Mouse (Mus musculus): Measurements from ENCODE around the gene Gm20388. TPM values are rescaled to one million over a fixed set of nuclear protein-coding genes. Genes with fewer than 3 reads are reported as not detected.

Gene Gm20388
- polyA plus RNA-seq, 1 experiment from 2014 or later: 2.5 TPM

DNA sequence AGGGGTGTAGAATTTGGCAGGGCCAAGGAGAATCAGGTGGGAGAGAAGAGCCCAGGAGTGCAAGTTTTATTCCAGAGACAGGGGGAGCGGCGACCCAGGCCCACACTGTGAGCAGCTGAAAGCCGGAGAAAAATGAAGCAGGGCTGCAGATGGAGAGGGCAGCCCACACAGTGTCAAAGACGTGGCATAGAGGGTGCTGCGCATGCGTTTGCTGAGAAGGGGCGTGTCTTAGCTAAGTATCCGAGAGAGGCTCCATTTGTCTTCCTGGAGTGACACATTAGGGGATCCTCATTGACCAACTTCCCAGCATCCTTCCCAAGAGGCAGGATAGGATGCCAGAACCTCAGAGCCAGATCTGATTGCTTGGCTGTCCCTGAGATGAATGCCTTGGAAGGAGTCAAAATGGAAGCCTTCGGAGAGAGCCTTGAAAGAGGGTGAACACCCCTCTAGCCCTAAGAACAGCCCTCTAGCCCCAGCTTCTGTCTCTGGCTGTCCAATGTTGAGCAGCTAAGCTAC is 96.1 kb downstream of the Gm20388 start:
- 43% methylated on average over 9 of the region's 9 CpGs for WGBS
- peaks cover 63% of the 10 kb centered on the region for H3K4me1 ChIP-seq
- peak overlapping the region; percentile 73 for H3K27ac ChIP-seq
- no peaks in the 10 kb centered on the region for H3K9me3 ChIP-seq (replicated peaks)
- no peaks in the 10 kb centered on the region for H3K36me3 ChIP-seq
- DNase-seq (ENCODE audit: low spot score): no peak
- no peak overlapping the region for H3K4me3 ChIP-seq
- H3K27me3 ChIP-seq (ENCODE audit: low read depth, poor library complexity, severe bottlenecking): peaks cover 8% of the 10 kb centered on the region; the same call in 1 of the 2 replicates

GRCm38 (mm10) chr8:120007178-120007577 is 96.5 kb downstream of the Gm20388 start:
- DNase-seq (ENCODE audit: low spot score): no peak
- WGBS: 82% methylated on average over 9 of the region's 9 CpGs
- Histone ChIP-seq H3K4me3 (no peak overlapping the region), H3K9me3 (replicated peaks) (no peaks in the 10 kb centered on the region), H3K27me3 (ENCODE audit: low read depth, poor library complexity, severe bottlenecking) (peaks cover 8% of the 10 kb centered on the region; the same call in 1 of the 2 replicates), H3K4me1 (peaks cover 61% of the 10 kb centered on the region), H3K36me3 (no peaks in the 10 kb centered on the region), H3K27ac (peak overlapping the region; percentile 73; the same call in 1 of the 2 replicates)

DNA sequence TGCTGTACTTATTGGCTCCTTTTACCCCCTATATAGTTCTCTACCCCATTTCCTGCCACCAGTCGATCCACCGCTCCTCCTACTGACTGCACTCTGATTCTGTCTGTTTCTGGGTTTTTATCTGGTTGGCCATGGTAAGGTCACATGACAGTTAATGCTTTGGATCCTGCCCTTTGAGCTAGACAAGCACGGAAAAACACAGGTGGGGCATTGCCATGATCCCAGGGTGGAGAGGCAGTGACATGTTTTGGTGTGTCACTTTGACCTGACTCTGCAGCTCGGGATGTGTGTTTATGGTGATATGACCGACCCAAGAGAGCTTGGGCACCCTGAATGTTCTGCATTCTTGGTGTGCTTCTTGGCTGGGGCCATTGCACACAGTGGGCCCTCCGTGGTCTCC is 98.6 kb downstream of the Gm20388 start:
- Histone ChIP-seq H3K4me3 (no peak overlapping the region), H3K27ac (no peak overlapping the region), H3K4me1 (peaks cover 59% of the 10 kb centered on the region), H3K9me3 (replicated peaks) (no peaks in the 10 kb centered on the region), H3K27me3 (ENCODE audit: low read depth, poor library complexity, severe bottlenecking) (peaks cover 11% of the 10 kb centered on the region; the same call in 1 of the 2 replicates), H3K36me3 (no peaks in the 10 kb centered on the region)
- WGBS: 74% methylated on average over 6 of the region's 6 CpGs
- no peak for DNase-seq (ENCODE audit: low spot score)

DNA sequence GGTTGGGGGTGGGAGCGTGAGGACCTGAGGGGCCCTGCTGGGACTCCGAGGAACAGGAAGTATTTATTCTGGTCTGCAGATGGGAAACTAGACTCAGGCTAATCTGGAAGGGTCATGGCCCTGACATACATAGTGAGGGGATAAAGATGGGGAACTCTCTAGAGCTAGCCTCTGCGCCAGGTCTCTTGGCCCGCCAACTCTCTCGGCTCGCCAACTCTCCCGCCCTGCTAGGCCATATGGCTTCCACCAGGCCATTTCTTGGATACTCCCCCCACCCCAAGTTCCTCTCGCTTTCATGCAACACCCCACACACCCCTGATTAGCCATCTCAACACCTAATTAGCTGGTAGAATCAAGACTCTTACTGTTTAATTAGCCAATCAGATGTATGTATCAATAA is 101.8 kb downstream of the Gm20388 start:
- 84% methylated on average over 8 of the region's 8 CpGs for WGBS
- no peaks in the 10 kb centered on the region for H3K9me3 ChIP-seq (replicated peaks)
- DNase-seq (ENCODE audit: low spot score): no peak
- peaks cover 11% of the 10 kb centered on the region; the same call in 1 of the 2 replicates for H3K27me3 ChIP-seq (ENCODE audit: low read depth, poor library complexity, severe bottlenecking)
- no peak overlapping the region for H3K4me3 ChIP-seq
- no peak overlapping the region for H3K27ac ChIP-seq
- H3K4me1 ChIP-seq: peaks cover 33% of the 10 kb centered on the region
- H3K36me3 ChIP-seq: no peaks in the 10 kb centered on the region

GRCm38 (mm10) chr8:120012927-120013326 is 102.3 kb downstream of the Gm20388 start:
- peak overlapping the region; percentile 16; the same call in 1 of the 2 replicates for H3K4me3 ChIP-seq
- no peaks in the 10 kb centered on the region for H3K9me3 ChIP-seq (replicated peaks)
- H3K4me1 ChIP-seq: peaks cover 30% of the 10 kb centered on the region
- peaks cover 11% of the 10 kb centered on the region; the same call in 1 of the 2 replicates for H3K27me3 ChIP-seq (ENCODE audit: low read depth, poor library complexity, severe bottlenecking)
- H3K27ac ChIP-seq: peak overlapping the region; percentile 63; the same call in 1 of the 2 replicates
- WGBS: 29% methylated on average over 9 of the region's 9 CpGs
- H3K36me3 ChIP-seq: no peaks in the 10 kb centered on the region
- no peak for DNase-seq (ENCODE audit: low spot score)

GRCm38 (mm10) chr8:120014267-120015023 is 103.8 kb downstream of the Gm20388 start:
- Histone ChIP-seq H3K4me3 (no peak overlapping the region), H3K27ac (peak overlapping the region; percentile 63; the same call in 1 of the 2 replicates), H3K4me1 (peaks cover 28% of the 10 kb centered on the region), H3K9me3 (replicated peaks) (no peaks in the 10 kb centered on the region), H3K27me3 (ENCODE audit: low read depth, poor library complexity, severe bottlenecking) (peaks cover 11% of the 10 kb centered on the region; the same call in 1 of the 2 replicates), H3K36me3 (no peaks in the 10 kb centered on the region)
- DNase-seq (ENCODE audit: low spot score): no peak
- 61% methylated on average over 15 of the region's 15 CpGs for WGBS

DNA sequence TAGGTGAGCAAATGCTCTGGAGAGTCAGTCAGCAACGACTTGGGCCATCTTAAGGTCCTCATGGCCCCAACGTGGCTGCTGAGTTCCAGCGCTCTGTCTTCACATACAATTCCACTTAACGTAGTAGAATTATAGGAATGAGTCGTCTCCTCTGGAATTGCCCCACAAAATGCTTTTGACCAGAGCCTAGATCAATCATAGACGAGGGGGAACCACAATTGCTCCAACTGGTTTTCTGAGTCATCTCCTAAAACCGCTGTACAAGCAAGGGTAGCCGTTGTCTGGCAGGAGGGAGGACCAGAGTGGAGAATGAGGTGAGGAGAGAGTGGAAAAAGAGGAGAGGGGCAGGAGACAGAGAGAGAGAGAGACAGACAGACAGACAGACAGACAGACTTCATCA is 105.3 kb downstream of the Gm20388 start:
- Histone ChIP-seq H3K4me1 (peaks cover 25% of the 10 kb centered on the region), H3K4me3 (no peak overlapping the region), H3K27me3 (ENCODE audit: low read depth, poor library complexity, severe bottlenecking) (peaks cover 5% of the 10 kb centered on the region; the same call in 1 of the 2 replicates), H3K27ac (no peak overlapping the region), H3K9me3 (replicated peaks) (no peaks in the 10 kb centered on the region), H3K36me3 (no peaks in the 10 kb centered on the region)
- DNase-seq (ENCODE audit: low spot score): no peak
- 89% methylated on average over 8 of the region's 8 CpGs for WGBS

DNA sequence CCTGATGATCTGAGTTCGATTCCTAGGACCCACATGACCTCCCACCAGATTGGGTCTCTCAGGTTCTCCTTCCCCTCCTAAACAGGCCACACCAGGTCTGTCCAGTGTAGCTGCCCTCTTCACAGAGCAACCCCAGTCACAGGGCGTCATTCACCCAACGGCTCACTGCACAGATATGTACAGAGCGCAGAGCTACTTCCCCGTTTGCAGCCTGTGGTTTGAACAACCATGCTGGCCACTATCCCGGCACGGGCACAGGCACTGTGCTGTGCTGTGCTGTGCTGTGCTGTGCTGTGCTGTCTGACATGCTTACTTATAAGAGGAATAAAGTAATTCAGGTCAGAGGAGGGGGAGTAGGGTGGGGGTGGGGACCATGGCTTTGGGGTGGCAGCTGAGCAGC is 105.8 kb downstream of the Gm20388 start:
- Histone ChIP-seq H3K27me3 (ENCODE audit: low read depth, poor library complexity, severe bottlenecking) (0 out of 2 replicates have a peak, but pooled peaks cover 3% of the 10 kb centered on the region), H3K36me3 (no peaks in the 10 kb centered on the region), H3K4me1 (peaks cover 30% of the 10 kb centered on the region), H3K9me3 (replicated peaks) (no peaks in the 10 kb centered on the region), H3K27ac (no peak overlapping the region), H3K4me3 (no peak overlapping the region)
- DNase-seq (ENCODE audit: low spot score): no peak
- whole genome bisulfite sequencing: 87% methylated on average over 7 of the region's 7 CpGs

DNA sequence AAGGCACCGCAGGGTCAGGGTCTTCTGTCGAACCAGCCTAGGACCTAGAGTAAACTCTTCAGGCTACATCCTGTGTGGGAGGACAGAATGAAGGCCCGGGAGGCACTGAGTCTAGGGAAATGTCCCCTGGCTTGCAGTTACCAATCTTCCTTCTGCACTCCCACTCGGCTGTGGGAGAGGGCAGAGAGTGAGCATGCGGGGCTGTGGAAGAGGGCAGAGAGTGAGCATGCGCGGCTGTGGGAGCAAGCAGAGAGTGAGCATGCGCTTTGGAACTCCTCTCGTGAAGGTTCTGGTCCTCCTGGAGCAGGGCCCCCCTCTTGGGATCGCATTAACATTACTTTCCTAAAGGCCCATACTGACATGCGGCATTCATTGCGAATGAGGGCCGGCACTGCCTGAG is 106.7 kb downstream of the Gm20388 start:
- no peak for DNase-seq (ENCODE audit: low spot score)
- Histone ChIP-seq H3K27ac (no peak overlapping the region), H3K27me3 (ENCODE audit: low read depth, poor library complexity, severe bottlenecking) (0 out of 2 replicates have a peak, but pooled peaks cover 3% of the 10 kb centered on the region), H3K4me3 (no peak overlapping the region), H3K36me3 (no peaks in the 10 kb centered on the region), H3K9me3 (replicated peaks) (no peaks in the 10 kb centered on the region), H3K4me1 (peaks cover 37% of the 10 kb centered on the region)
- 92% methylated on average over 13 of the region's 13 CpGs for WGBS

DNA sequence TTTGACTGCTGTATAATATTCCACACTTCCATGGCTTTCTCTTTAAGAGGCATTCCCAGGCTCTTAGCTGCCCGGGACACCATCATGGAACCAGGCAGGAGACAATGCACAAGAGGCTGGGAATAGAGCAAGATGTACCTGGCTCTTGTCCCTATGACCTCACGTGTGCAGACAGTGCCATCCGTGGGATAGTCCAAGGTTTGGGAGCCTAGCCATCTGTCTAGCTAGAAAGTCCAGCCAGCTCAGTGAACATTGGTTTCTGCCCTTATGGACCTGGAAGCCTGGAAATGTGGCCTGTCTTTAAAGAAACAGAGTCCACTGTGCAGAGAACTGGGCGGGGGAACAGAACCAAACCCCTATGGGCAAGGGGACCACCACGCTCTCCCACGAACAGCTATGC is 107.1 kb downstream of the Gm20388 start:
- Histone ChIP-seq H3K9me3 (replicated peaks) (no peaks in the 10 kb centered on the region), H3K4me3 (no peak overlapping the region), H3K36me3 (no peaks in the 10 kb centered on the region), H3K4me1 (peaks cover 37% of the 10 kb centered on the region), H3K27me3 (ENCODE audit: low read depth, poor library complexity, severe bottlenecking) (0 out of 2 replicates have a peak, but pooled peaks cover 3% of the 10 kb centered on the region), H3K27ac (no peak overlapping the region)
- 92% methylated on average over 6 of the region's 6 CpGs for WGBS
- DNase-seq (ENCODE audit: low spot score): no peak

DNA sequence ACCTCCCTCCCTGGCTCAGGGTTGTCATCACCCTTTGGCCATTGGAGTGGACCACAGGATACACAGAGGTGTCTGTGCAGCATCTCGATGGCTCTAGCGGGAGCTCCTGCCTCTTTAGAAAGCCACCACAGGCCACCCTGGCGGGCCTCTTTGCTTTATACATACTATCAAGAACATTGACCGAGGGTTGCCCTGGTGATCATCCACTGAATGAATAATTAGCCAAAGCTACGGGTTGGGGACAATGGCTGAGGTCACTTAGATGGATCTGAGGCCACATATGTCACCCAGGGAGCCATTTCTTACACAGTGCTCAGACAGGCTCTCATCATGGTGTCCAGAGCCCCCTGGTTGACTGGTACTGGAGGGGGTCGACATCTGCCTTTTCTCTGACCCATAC is 107.7 kb downstream of the Gm20388 start:
- H3K27ac ChIP-seq: no peak overlapping the region
- H3K4me1 ChIP-seq: peaks cover 31% of the 10 kb centered on the region
- no peaks in the 10 kb centered on the region for H3K36me3 ChIP-seq
- no peak overlapping the region for H3K4me3 ChIP-seq
- H3K9me3 ChIP-seq (replicated peaks): no peaks in the 10 kb centered on the region
- 90% methylated on average over 6 of the region's 6 CpGs for WGBS
- DNase-seq (ENCODE audit: low spot score): no peak
- 0 out of 2 replicates have a peak, but pooled peaks cover 3% of the 10 kb centered on the region for H3K27me3 ChIP-seq (ENCODE audit: low read depth, poor library complexity, severe bottlenecking)

DNA sequence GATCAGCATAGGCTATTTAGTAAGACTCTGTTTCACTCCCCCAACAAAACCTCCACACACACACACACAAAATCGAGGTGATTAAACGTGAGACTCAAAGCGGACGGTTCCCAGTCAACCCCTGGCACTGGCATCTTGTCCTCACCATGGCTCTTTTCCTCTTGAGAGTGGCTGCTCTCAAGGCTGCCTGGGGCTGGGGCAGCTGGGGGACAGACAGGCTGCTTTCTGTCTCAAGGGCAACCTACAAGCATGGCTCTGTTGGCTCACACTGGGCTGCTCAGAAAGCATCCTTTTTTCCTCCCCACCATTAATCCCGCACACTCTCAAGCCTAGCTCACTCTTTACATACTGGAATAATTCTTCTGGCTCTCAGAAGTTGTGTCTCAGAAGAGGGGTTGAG is 108.7 kb downstream of the Gm20388 start:
- H3K27me3 ChIP-seq (ENCODE audit: low read depth, poor library complexity, severe bottlenecking): no peaks in the 10 kb centered on the region
- peaks cover 21% of the 10 kb centered on the region for H3K4me1 ChIP-seq
- no peak overlapping the region for H3K27ac ChIP-seq
- WGBS: 91% methylated on average over 5 of the region's 5 CpGs
- no peak overlapping the region for H3K4me3 ChIP-seq
- no peak for DNase-seq (ENCODE audit: low spot score)
- H3K36me3 ChIP-seq: no peaks in the 10 kb centered on the region
- no peaks in the 10 kb centered on the region for H3K9me3 ChIP-seq (replicated peaks)

DNA sequence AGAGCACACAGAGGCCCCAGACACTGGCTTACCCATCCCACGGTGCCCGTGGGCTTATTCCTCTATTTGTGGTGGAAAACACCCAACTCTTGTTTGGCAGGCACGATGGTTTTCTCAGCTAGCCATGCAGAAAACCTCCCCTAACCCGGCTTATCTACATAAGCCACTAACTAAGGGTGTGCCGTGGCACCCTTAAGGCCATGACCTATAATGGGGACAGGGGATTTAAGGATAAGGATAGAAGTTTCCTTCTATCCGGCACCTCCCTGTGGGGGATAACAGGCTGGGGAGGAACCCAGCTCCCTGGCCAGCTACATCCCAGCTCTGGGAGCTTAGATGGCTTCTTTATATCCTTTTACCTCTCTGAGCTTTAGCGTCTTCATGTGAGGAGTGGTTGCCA is 109.7 kb downstream of the Gm20388 start:
- WGBS: 80% methylated on average over 7 of the region's 7 CpGs

More for the DNA sequence above, 109.7 kb downstream of the Gm20388 start:
- no peak overlapping the region for H3K27ac ChIP-seq
- H3K36me3 ChIP-seq: no peaks in the 10 kb centered on the region
- H3K4me1 ChIP-seq: peaks cover 15% of the 10 kb centered on the region
- no peak for DNase-seq (ENCODE audit: low spot score)
- no peak overlapping the region for H3K4me3 ChIP-seq
- no peaks in the 10 kb centered on the region for H3K27me3 ChIP-seq (ENCODE audit: low read depth, poor library complexity, severe bottlenecking)
- H3K9me3 ChIP-seq (replicated peaks): no peaks in the 10 kb centered on the region
